Mouse (Mus musculus): ENCODE measurements around the gene Arsg. TPM values are rescaled to one million over a fixed set of nuclear protein-coding genes. Genes with fewer than 3 reads are reported as not detected.

Arsg gene
- polyA plus RNA-seq, 1 experiment from 2014 or later = 2.4 TPM

DNA sequence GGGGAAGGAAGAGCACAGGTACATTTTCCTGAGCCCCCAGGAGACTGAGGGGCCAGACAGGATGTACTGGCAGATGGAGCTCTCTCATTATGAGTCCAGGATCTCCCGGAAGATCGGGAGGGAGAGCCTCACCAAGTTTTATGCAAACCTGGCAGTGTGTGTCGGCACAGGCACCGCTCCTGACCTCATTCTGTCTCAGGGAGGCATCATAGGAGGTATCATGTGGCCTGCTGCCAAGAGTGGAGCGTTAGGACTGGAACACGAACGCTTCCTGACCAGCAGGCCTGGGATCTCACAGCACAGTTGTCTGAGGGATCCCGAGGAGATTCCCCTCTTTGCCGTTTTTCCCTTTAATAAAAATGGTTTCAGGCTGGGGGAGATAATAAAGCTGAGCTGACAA lies 31.8 kb downstream of the Arsg start:
- no peak overlapping the region for H3K27ac ChIP-seq
- H3K9me3 ChIP-seq = no peaks in the 10 kb centered on the region
- H3K4me3 ChIP-seq (replicated peaks) = no peak overlapping the region
- no peaks in the 10 kb centered on the region for H3K36me3 ChIP-seq (replicated peaks)
- H3K9ac ChIP-seq = no peak overlapping the region
- H3K4me2 ChIP-seq = no peak overlapping the region
- 0 out of 2 replicates have a peak, but pooled peaks cover 5% of the 10 kb centered on the region for H3K4me1 ChIP-seq
- 77% methylated on average over 9 of the region's 9 CpGs for WGBS
- no peaks in the 10 kb centered on the region for H3K27me3 ChIP-seq
- no peak for ATAC-seq (ENCODE audit: low FRiP score)

DNA sequence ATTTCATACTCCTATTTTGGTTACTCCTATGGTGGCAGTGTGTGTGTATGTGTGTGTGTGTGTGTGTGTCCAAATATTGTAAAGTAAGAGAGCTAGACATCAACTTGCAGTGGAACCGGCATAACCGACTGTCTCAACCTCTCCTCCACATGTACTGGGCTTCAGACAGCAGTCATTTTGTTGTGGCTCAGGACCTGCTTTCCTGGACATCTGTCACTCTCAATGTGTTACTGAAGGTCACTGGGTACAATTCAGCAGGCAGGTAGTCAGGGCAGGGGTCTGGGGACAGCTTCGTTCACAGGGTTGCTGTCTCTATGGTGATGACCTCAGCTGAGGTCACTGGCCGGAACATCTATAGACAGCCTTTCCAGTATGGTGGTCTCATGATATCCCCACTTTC lies 32.6 kb downstream of the Arsg start:
- H3K9me3 ChIP-seq = no peaks in the 10 kb centered on the region
- H3K4me2 ChIP-seq = no peak overlapping the region
- WGBS = 85% methylated on average over 4 of the region's 4 CpGs
- no peak for ATAC-seq (ENCODE audit: low FRiP score)
- no peak overlapping the region for H3K4me3 ChIP-seq (replicated peaks)
- H3K27ac ChIP-seq = no peak overlapping the region
- no peak overlapping the region for H3K9ac ChIP-seq
- H3K27me3 ChIP-seq = no peaks in the 10 kb centered on the region
- H3K36me3 ChIP-seq (replicated peaks) = no peaks in the 10 kb centered on the region
- 0 out of 2 replicates have a peak, but pooled peaks cover 5% of the 10 kb centered on the region for H3K4me1 ChIP-seq

- Histone ChIP-seq H3K4me2 (no peak overlapping the region), H3K27ac (no peak overlapping the region), H3K4me3 (replicated peaks) (no peak overlapping the region), H3K4me1 (0 out of 2 replicates have a peak, but pooled peaks cover 5% of the 10 kb centered on the region), H3K36me3 (replicated peaks) (no peaks in the 10 kb centered on the region), H3K9me3 (no peaks in the 10 kb centered on the region), H3K9ac (no peak overlapping the region), H3K27me3 (no peaks in the 10 kb centered on the region)
- ATAC-seq (ENCODE audit: low FRiP score) = no peak
- WGBS = 62% methylated on average over 3 of the region's 3 CpGs
Measured at GRCm38 (mm10) chr11:109507068-109507467, 33.9 kb downstream of the Arsg start.

DNA sequence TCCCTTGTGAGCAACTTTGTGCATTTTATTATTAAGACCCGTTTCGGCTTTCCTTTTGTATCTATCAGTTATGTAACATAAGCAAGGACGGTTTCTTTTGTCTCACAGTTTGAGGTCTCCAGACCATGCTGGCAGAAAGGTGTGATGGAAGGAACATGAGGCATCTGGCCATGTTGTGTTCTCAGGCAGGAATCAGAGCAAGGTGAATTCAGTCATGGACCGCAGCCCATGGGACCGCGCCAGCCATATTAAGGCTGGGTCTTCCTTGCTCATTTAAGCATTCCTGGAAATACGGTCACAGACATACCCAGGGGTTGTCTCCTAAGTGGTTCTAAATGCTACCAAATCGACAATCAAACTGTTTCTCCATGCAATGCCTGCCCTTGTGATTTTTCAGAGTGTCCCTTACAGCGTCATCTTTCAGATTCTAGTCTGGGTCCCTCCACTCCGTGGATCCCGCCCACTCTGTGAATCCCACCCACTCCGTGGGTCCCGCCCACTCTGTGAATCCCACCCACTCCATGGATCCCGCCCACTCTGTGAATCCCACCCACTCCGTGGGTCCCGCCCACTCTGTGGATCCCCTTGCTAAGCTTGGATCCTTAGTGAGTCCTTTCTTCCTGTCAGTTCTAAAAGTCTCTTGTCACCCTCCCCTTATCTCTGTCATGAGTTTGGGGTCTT lies 40.0 kb downstream of the Arsg start:
- no peak for ATAC-seq (ENCODE audit: low FRiP score)
- Histone ChIP-seq H3K36me3 (replicated peaks) (no peaks in the 10 kb centered on the region), H3K4me2 (no peak overlapping the region), H3K27ac (no peak overlapping the region), H3K4me1 (no peaks in the 10 kb centered on the region), H3K9me3 (no peaks in the 10 kb centered on the region), H3K4me3 (replicated peaks) (no peak overlapping the region), H3K27me3 (no peaks in the 10 kb centered on the region), H3K9ac (no peak overlapping the region)
- 86% methylated on average over 16 of the region's 16 CpGs for WGBS

GRCm38 (mm10) chr11:109514064-109514612 lies 41.0 kb downstream of the Arsg start:
- no peak for ATAC-seq (ENCODE audit: low FRiP score)
- H3K9me3 ChIP-seq = no peaks in the 10 kb centered on the region
- H3K27ac ChIP-seq = no peak overlapping the region
- no peaks in the 10 kb centered on the region for H3K27me3 ChIP-seq
- WGBS = 81% methylated on average over 3 of the region's 3 CpGs
- no peaks in the 10 kb centered on the region for H3K4me1 ChIP-seq
- no peaks in the 10 kb centered on the region for H3K36me3 ChIP-seq (replicated peaks)
- H3K4me3 ChIP-seq (replicated peaks) = no peak overlapping the region
- no peak overlapping the region for H3K4me2 ChIP-seq
- no peak overlapping the region for H3K9ac ChIP-seq

- H3K27me3 ChIP-seq = no peaks in the 10 kb centered on the region
- H3K9ac ChIP-seq = no peak overlapping the region
- 94% methylated on average over 11 of the region's 11 CpGs for WGBS
- H3K4me1 ChIP-seq = no peaks in the 10 kb centered on the region
- H3K36me3 ChIP-seq (replicated peaks) = no peaks in the 10 kb centered on the region
- no peak overlapping the region for H3K4me3 ChIP-seq (replicated peaks)
- no peak overlapping the region for H3K27ac ChIP-seq
- H3K9me3 ChIP-seq = no peaks in the 10 kb centered on the region
- no peak overlapping the region for H3K4me2 ChIP-seq
- no peak for ATAC-seq (ENCODE audit: low FRiP score)
Measured at GRCm38 (mm10) chr11:109517330-109517729, 44.2 kb downstream of the Arsg start.

GRCm38 (mm10) chr11:109517816-109518215 lies 44.6 kb downstream of the Arsg start:
- WGBS = 93% methylated on average over 3 of the region's 3 CpGs

DNA sequence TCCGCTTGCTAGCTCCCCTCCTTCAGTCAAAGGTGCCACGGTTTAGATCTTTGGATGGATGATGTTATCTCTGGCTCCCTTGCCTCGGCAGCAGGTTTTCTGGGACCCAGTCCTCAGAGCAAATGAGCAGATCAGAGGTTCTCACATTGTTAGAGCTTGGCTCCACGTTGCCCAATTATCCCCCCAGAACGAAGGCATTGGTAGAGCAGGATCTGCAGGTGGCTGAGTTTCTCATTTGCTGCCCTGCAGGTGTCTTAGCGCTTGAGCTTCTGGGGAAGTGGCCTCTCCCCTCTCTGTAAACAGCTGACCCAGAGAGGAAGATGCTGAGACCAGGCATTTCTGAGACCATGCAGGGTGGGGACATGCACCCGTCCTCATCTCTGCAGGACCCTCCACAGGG lies 47.8 kb downstream of the Arsg start:
- no peaks in the 10 kb centered on the region for H3K9me3 ChIP-seq
- H3K4me1 ChIP-seq = no peaks in the 10 kb centered on the region
- no peak overlapping the region for H3K4me3 ChIP-seq (replicated peaks)
- ATAC-seq (ENCODE audit: low FRiP score) = no peak
- no peak overlapping the region for H3K4me2 ChIP-seq
- no peak overlapping the region for H3K9ac ChIP-seq
- H3K27ac ChIP-seq = no peak overlapping the region
- no peaks in the 10 kb centered on the region for H3K27me3 ChIP-seq
- WGBS = 36% methylated on average over 7 of the region's 7 CpGs
- H3K36me3 ChIP-seq (replicated peaks) = no peaks in the 10 kb centered on the region

More at GRCm38 (mm10) chr11:109517816-109518215, 44.6 kb downstream of the Arsg start:
- H3K27me3 ChIP-seq = no peaks in the 10 kb centered on the region
- H3K4me1 ChIP-seq = no peaks in the 10 kb centered on the region
- ATAC-seq (ENCODE audit: low FRiP score) = no peak
- H3K36me3 ChIP-seq (replicated peaks) = no peaks in the 10 kb centered on the region
- H3K4me2 ChIP-seq = no peak overlapping the region
- H3K9me3 ChIP-seq = no peaks in the 10 kb centered on the region
- H3K27ac ChIP-seq = no peak overlapping the region
- H3K9ac ChIP-seq = no peak overlapping the region
- no peak overlapping the region for H3K4me3 ChIP-seq (replicated peaks)

DNA sequence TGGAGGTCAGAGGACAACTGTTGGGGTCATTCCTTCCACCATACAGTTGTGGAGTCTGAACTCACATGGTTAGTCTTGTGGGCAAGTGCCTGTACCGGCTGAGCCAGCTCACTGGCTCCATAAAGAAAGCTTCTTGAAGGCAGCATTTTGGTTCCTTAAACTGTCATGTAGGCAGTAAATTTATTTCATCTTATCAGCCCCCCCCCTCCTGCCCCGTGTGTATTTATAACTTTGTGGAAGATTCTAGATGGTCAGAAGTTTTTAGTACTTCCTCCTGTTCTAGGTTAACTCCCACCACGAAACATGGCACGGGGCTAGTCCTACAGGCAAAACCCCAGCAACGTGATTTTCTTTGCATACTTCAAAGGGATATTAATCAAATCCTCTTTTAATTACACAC lies 51.7 kb downstream of the Arsg start:
- Histone ChIP-seq H3K36me3 (replicated peaks) (no peaks in the 10 kb centered on the region), H3K4me3 (replicated peaks) (no peak overlapping the region), H3K27ac (no peak overlapping the region), H3K27me3 (no peaks in the 10 kb centered on the region), H3K9ac (no peak overlapping the region), H3K4me1 (no peaks in the 10 kb centered on the region), H3K9me3 (no peaks in the 10 kb centered on the region), H3K4me2 (no peak overlapping the region)
- WGBS = 89% methylated on average over 5 of the region's 5 CpGs
- no peak for ATAC-seq (ENCODE audit: low FRiP score)

DNA sequence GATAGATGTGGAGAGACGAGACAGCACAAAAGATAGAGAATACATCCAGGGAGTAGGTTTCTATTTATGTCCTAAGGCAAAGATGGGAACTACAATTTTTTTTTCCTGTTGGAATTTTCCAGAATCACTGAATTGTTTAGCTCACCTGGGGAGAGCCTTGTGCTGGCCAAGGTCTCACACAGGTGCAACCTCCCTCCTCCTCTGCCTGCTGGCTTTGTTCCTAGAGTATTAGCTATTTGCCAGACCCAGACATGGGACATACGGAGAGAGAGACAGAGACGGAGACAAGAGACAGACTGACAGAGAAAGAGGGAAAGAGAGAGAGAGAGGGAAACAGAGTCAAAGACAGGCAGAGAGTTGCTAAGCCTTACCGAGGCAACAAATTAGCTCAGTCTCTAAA lies 52.4 kb downstream of the Arsg start:
- Histone ChIP-seq H3K9me3 (no peaks in the 10 kb centered on the region), H3K27ac (no peak overlapping the region), H3K36me3 (replicated peaks) (no peaks in the 10 kb centered on the region), H3K4me2 (no peak overlapping the region), H3K4me1 (no peaks in the 10 kb centered on the region), H3K4me3 (replicated peaks) (no peak overlapping the region), H3K9ac (no peak overlapping the region), H3K27me3 (no peaks in the 10 kb centered on the region)
- WGBS = 92% methylated on average over 4 of the region's 4 CpGs
- no peak for ATAC-seq (ENCODE audit: low FRiP score)

- no peak overlapping the region for H3K9ac ChIP-seq
- H3K4me1 ChIP-seq = no peaks in the 10 kb centered on the region
- WGBS = 87% methylated on average over 4 of the region's 4 CpGs
- H3K9me3 ChIP-seq = no peaks in the 10 kb centered on the region
- H3K4me2 ChIP-seq = no peak overlapping the region
- ATAC-seq (ENCODE audit: low FRiP score) = no peak
- no peak overlapping the region for H3K4me3 ChIP-seq (replicated peaks)
- no peak overlapping the region for H3K27ac ChIP-seq
- H3K36me3 ChIP-seq (replicated peaks) = no peaks in the 10 kb centered on the region
- no peaks in the 10 kb centered on the region for H3K27me3 ChIP-seq
Measured at GRCm38 (mm10) chr11:109530030-109530429, 56.9 kb downstream of the Arsg start.

GRCm38 (mm10) chr11:109535966-109536365 lies 62.8 kb downstream of the Arsg start:
- Histone ChIP-seq H3K4me1 (peaks cover 6% of the 10 kb centered on the region; the same call in 1 of the 2 replicates), H3K27ac (no peak overlapping the region), H3K36me3 (replicated peaks) (no peaks in the 10 kb centered on the region), H3K27me3 (no peaks in the 10 kb centered on the region), H3K4me3 (replicated peaks) (no peak overlapping the region), H3K4me2 (no peak overlapping the region), H3K9ac (no peak overlapping the region), H3K9me3 (no peaks in the 10 kb centered on the region)
- WGBS = 91% methylated on average over 6 of the region's 6 CpGs
- ATAC-seq (ENCODE audit: low FRiP score) = no peak

GRCm38 (mm10) chr11:109536939-109537338 lies 63.8 kb downstream of the Arsg start:
- H3K4me2 ChIP-seq = no peak overlapping the region
- no peaks in the 10 kb centered on the region for H3K27me3 ChIP-seq
- H3K4me3 ChIP-seq (replicated peaks) = no peak overlapping the region
- no peak for ATAC-seq (ENCODE audit: low FRiP score)
- WGBS = 85% methylated on average over 5 of the region's 5 CpGs
- H3K9ac ChIP-seq = no peak overlapping the region
- H3K27ac ChIP-seq = no peak overlapping the region
- H3K36me3 ChIP-seq (replicated peaks) = no peaks in the 10 kb centered on the region
- H3K9me3 ChIP-seq = no peaks in the 10 kb centered on the region
- peaks cover 6% of the 10 kb centered on the region; the same call in 1 of the 2 replicates for H3K4me1 ChIP-seq

All from forebrain, embryonic 12.5 days (tissue).